Mouse (Mus musculus) lung, adult 2 months (tissue): ENCODE results near the gene Dynll1. TPM values are rescaled to one million over a fixed set of nuclear protein-coding genes. Genes with fewer than 3 reads are reported as not detected.

Experiments used
- DNase-seq: peaks from one replicate; pipeline ENCODE4 v3.0.0; 2022
- H3K4me1 ChIP-seq: fragments of 200-500 bp; 2 replicates; pipeline ENCODE4 v1.6.1; 2011; ENCODE audit warnings: low read length; ENCODE audit not compliant: control insufficient read depth, insufficient read depth
- H3K4me3 ChIP-seq: fragments of 200-500 bp; replicated peaks from 2 replicates; pipeline ENCODE3; 2011; ENCODE audit warnings: low read depth, mild to moderate bottlenecking, control low read depth, low read length; ENCODE audit errors: extremely low read depth
- CTCF ChIP-seq: fragments of 200-500 bp; IDR thresholded peaks from 2 replicates; pipeline ENCODE4 v1.5.1; 2011; ENCODE audit warnings: mild to moderate bottlenecking, low read length, control low read depth; ENCODE audit not compliant: insufficient read depth
- POLR2A ChIP-seq: fragments of 200-500 bp; IDR thresholded peaks from 2 replicates; pipeline ENCODE4 v1.6.1; 2011; ENCODE audit warnings: low read depth, mild to moderate bottlenecking, control low read depth, low read length, borderline replicate concordance; ENCODE audit errors: extremely low read depth
- WGBS: fragments of 180-500 bp; shearing (Covaris S2); methylation state at CpG from one replicate; pipeline ENCODE4 v1.1.7; 2018; 5-methylcytosine and 5-hydroxymethylcytosine counted together
- polyA plus RNA-seq: library from polyadenylated mRNA; depleted of rRNA; stranded (reverse); fragments of >200 nt; gene quantifications from 2 replicates; pipeline ENCODE4 v1.2.3, GENCODE M21; 2012; rRNA removed

Gene Dynll1
- polyA plus RNA-seq, 1 experiment, result 332 TPM

GRCm38 (mm10) chr5:115267469-115268045, 33.2 kb downstream of the Dynll1 start:
- no peak for DNase-seq
- H3K4me1 ChIP-seq, result peaks cover 31% of the 10 kb centered on the region
- TF ChIP-seq CTCF, result no peak
- no peak for TF ChIP-seq POLR2A
- 64% methylated on average over 3 of the region's 3 CpGs for WGBS
- H3K4me3 ChIP-seq, result no peak overlapping the region

GRCm38 (mm10) chr5:115266787-115267468, 33.9 kb downstream of the Dynll1 start:
- H3K4me1 ChIP-seq, result peaks cover 32% of the 10 kb centered on the region
- DNase-seq, result no peak
- TF ChIP-seq POLR2A (no peak), CTCF (no peak)
- WGBS, result 47% methylated on average over 8 of the region's 8 CpGs
- H3K4me3 ChIP-seq, result no peak overlapping the region

DNA sequence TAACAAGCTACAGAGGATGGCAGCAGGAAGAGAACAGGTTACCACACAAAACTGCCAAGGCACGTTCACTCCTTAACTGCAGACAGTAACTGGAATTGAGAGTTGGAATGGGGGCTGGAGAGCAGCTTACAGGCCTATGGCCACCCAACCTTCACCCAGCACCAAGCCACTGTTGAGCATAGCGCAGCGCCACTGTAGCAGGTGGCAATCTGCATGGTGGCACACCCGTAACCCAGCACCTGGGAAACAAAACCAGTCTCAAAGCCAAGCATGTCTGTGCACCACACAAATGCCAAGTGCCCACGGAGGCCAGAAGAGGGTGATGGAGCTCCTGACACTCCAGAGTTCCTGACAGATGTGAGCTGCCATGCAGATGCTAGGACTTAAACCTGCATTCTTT, 34.5 kb downstream of the Dynll1 start:
- H3K4me1 ChIP-seq, result peaks cover 29% of the 10 kb centered on the region
- 69% methylated on average over 5 of the region's 5 CpGs for WGBS
- no peak for DNase-seq
- TF ChIP-seq CTCF, result no peak
- H3K4me3 ChIP-seq, result no peak overlapping the region

- Histone ChIP-seq H3K4me1 (peaks cover 16% of the 10 kb centered on the region), H3K4me3 (no peak overlapping the region)
- 83% methylated on average over 14 of the region's 14 CpGs for WGBS
- no peak for DNase-seq
- TF ChIP-seq POLR2A (no peak), CTCF (no peak)
Observed at GRCm38 (mm10) chr5:115262502-115263291, 38.1 kb downstream of the Dynll1 start.

DNA sequence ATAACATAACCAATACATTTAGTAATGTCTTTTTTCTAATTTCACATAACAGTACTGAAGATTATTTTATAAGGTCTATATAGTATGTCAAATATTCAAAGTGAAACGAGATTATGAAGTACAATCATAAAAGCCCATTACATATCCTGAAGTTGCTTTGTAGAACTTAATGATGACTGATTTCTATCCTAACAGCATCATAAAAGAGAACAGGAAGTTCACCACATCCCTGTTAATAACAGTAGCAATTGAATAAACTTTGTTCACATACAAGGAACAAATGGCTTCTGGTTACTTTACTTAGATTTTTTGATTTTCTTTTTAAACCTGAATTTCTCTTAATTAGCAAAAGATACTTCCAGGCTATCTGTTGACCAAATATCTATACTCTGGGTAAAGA, 38.9 kb downstream of the Dynll1 start:
- H3K4me3 ChIP-seq, result no peak overlapping the region
- TF ChIP-seq CTCF, result no peak
- no peak for TF ChIP-seq POLR2A
- 47% methylated on average over 1 of the region's 1 CpGs for WGBS
- DNase-seq, result no peak
- H3K4me1 ChIP-seq, result peaks cover 16% of the 10 kb centered on the region

GRCm38 (mm10) chr5:115261141-115261540, 39.7 kb downstream of the Dynll1 start:
- no peak for DNase-seq
- TF ChIP-seq CTCF (no peak), POLR2A (no peak)

GRCm38 (mm10) chr5:115260356-115260755, 40.4 kb downstream of the Dynll1 start:
- Histone ChIP-seq H3K4me1 (peaks cover 5% of the 10 kb centered on the region; the same call in 1 of the 2 replicates), H3K4me3 (no peak overlapping the region)
- 61% methylated on average over 6 of the region's 6 CpGs for WGBS
- no peak for TF ChIP-seq POLR2A
- no peak for TF ChIP-seq CTCF
- no peak for DNase-seq

More at GRCm38 (mm10) chr5:115261141-115261540, 39.7 kb downstream of the Dynll1 start:
- peaks cover 9% of the 10 kb centered on the region for H3K4me1 ChIP-seq
- H3K4me3 ChIP-seq, result no peak overlapping the region
- 82% methylated on average over 8 of the region's 8 CpGs for WGBS

DNA sequence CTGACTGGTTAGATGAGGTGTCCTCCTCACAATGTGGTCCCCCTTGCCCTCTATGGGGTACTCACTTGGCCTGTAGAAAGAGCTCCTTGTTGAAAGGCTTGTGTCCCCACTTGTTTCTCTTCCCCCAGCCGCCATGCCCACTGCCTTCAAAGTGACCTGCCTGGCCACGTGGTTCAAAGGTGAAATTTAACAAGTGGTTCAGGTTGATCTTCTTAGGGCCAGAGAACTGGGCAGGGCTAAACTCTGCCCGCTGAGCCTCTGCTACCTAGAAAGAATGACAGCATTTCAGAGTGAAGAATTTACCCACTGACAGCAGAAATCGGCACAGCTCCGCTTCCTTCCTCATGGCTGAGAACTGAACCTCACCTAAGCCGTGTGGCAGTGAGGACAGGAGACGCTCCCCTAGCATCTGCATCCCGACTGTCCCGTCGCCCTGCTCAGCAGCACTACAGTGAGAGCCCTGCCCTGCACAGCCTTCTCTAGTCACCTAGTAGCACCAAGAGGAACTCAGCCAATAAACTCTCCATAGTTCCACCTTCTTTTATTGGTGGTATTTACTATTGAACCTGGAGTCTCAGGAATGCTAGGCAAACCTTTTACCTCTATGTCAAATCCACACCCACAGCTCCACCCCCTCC, 43.8 kb downstream of the Dynll1 start:
- no peak for DNase-seq

DNA sequence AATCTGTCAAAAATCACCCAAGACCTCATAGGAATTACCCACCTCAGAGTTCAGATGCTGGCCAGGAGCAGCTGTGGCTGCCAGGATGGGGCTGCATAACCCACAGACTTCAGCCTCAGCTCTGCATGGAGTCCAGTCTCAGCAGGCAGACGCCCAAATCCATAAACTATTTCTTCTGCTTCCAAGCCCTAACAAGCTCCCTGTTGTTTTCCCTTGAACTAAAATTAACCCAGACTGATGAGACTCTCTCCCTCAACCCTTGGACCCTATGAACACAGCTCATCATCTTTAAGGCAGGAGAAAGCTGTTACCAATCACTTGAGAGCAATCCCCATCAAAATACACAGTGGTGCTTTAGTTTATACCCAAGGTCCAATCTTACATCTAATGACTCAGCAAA, 45.3 kb downstream of the Dynll1 start:
- DNase-seq, result no peak
- Histone ChIP-seq H3K4me1 (no peaks in the 10 kb centered on the region), H3K4me3 (no peak overlapping the region)
- TF ChIP-seq CTCF (no peak), POLR2A (no peak)
- WGBS, result 82% methylated on average over 1 of the region's 1 CpGs

More for the DNA sequence above, 43.8 kb downstream of the Dynll1 start:
- WGBS, result 84% methylated on average over 10 of the region's 10 CpGs
- Histone ChIP-seq H3K4me3 (no peak overlapping the region), H3K4me1 (no peaks in the 10 kb centered on the region)
- TF ChIP-seq CTCF (no peak), POLR2A (no peak)

Other genes with a start within 250 kb of the Dynll1 start
- gene Gm10401, start 202.7 kb downstream of the Dynll1 start, polyA plus RNA-seq, result not detected in 2 replicates
- gene Acads, start 181.7 kb downstream of the Dynll1 start, polyA plus RNA-seq, result 44.9 and 54.3 TPM in 2 replicates
- 50.0 and 52.8 TPM in 2 replicates for gene Unc119b, start 166.0 kb downstream of the Dynll1 start, polyA plus RNA-seq
- gene Mlec, start 142.8 kb downstream of the Dynll1 start, polyA plus RNA-seq, result 44.1 and 53.8 TPM in 2 replicates
- 3.2 and 6.9 TPM in 2 replicates for gene Cabp1, start 106.6 kb downstream of the Dynll1 start, polyA plus RNA-seq
- 51.5 and 55.4 TPM in 2 replicates for gene Pop5, start 65.2 kb downstream of the Dynll1 start, polyA plus RNA-seq
- 133 and 160 TPM in 2 replicates for gene Rnf10, start 28.1 kb downstream of the Dynll1 start, polyA plus RNA-seq
- gene Coq5, start 21.3 kb downstream of the Dynll1 start, polyA plus RNA-seq, result 7.7 and 11.5 TPM in 2 replicates
- 46.0 and 49.0 TPM in 2 replicates for gene Srsf9, start 26.2 kb upstream of the Dynll1 start, polyA plus RNA-seq
- 11.3 and 12.0 TPM in 2 replicates for gene Gatc, start 40.2 kb upstream of the Dynll1 start, polyA plus RNA-seq
- gene Triap1, start 40.2 kb upstream of the Dynll1 start, polyA plus RNA-seq, result 9.2 and 10.8 TPM in 2 replicates
- 2,050 and 2,118 TPM in 2 replicates for gene Cox6a1, start 48.0 kb upstream of the Dynll1 start, polyA plus RNA-seq
- 0.91 and 1.9 TPM in 2 replicates for gene Msi1, start 128.6 kb upstream of the Dynll1 start, polyA plus RNA-seq
- gene Pla2g1b, start 165.3 kb upstream of the Dynll1 start, polyA plus RNA-seq, result 38.0 and 46.8 TPM in 2 replicates
- 36.5 and 38.3 TPM in 2 replicates for gene Sirt4, start 183.7 kb upstream of the Dynll1 start, polyA plus RNA-seq
- gene Pxn, start 205.7 kb upstream of the Dynll1 start, polyA plus RNA-seq, result 214 and 226 TPM in 2 replicates